Mouse (Mus musculus): ENCODE results near the gene Napsa. TPM values are rescaled to one million over a fixed set of nuclear protein-coding genes. Genes with fewer than 3 reads are reported as not detected.

Napsa gene
- polyA plus RNA-seq, 1 experiment from 2014 or later: 832 TPM

GRCm38 (mm10) chr7:44537009-44537408 is 35.2 kb upstream of the Napsa start:
- ATAC-seq: no peak
- Histone ChIP-seq H3K4me1 (ENCODE audit: insufficient read depth, low read depth, low read length) (no peaks in the 10 kb centered on the region), H3K27me3 (replicated peaks; ENCODE audit: insufficient read depth, low read length) (no peaks in the 10 kb centered on the region), H3K9ac (replicated peaks; ENCODE audit: low read depth) (no peak overlapping the region), H3K9me3 (ENCODE audit: low read length) (no peaks in the 10 kb centered on the region), H3K27ac (ENCODE audit: low read length) (no peak overlapping the region), H3K4me2 (replicated peaks; ENCODE audit: low read depth, low read length) (no peak overlapping the region), H3K36me3 (ENCODE audit: insufficient read depth, low read length) (0 out of 2 replicates have a peak, but pooled peaks cover 7% of the 10 kb centered on the region), H3K4me3 (ENCODE audit: low read depth, low read length) (no peak overlapping the region)
- 63% methylated on average over 7 of the region's 7 CpGs for WGBS
- TF ChIP-seq CTCF (IDR thresholded peaks at IDR 0.05) (no peak), EP300 (IDR thresholded peaks at IDR 0.05) (no peak)
- DNase-seq (ENCODE audit: low spot score): no peak

DNA sequence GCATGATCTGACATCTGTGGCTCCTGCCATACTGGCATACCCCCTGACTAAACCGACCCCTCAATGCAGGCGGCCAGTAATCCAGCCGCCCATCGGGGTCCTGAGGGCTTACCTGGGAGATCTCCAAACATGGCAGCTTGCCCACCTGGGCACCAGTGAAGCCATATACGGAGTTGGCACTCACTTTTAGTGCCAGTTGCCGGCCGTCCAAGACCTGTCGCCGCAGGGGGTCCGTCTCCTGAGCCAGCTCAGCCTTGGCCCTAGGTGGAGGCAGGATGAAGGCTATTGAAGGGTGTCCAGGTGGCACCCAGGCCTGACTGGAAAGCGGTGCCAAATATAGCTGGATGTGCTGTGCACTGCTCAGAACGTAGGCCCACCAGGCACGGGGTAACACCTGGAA is 34.7 kb upstream of the Napsa start:
- Histone ChIP-seq H3K4me1 (ENCODE audit: insufficient read depth, low read depth, low read length) (no peaks in the 10 kb centered on the region), H3K36me3 (ENCODE audit: insufficient read depth, low read length) (0 out of 2 replicates have a peak, but pooled peaks cover 7% of the 10 kb centered on the region), H3K27ac (ENCODE audit: low read length) (no peak overlapping the region), H3K4me2 (replicated peaks; ENCODE audit: low read depth, low read length) (no peak overlapping the region), H3K27me3 (replicated peaks; ENCODE audit: insufficient read depth, low read length) (no peaks in the 10 kb centered on the region), H3K9ac (replicated peaks; ENCODE audit: low read depth) (no peak overlapping the region), H3K4me3 (ENCODE audit: low read depth, low read length) (no peak overlapping the region), H3K9me3 (ENCODE audit: low read length) (no peaks in the 10 kb centered on the region)
- TF ChIP-seq EP300 (IDR thresholded peaks at IDR 0.05): no peak
- no peak for TF ChIP-seq CTCF (IDR thresholded peaks at IDR 0.05)
- DNase-seq (ENCODE audit: low spot score): no peak
- WGBS: 93% methylated on average over 13 of the region's 13 CpGs
- no peak for ATAC-seq

GRCm38 (mm10) chr7:44538756-44539624 is 33.2 kb upstream of the Napsa start:
- no peak overlapping the region for H3K4me3 ChIP-seq (ENCODE audit: low read depth, low read length)
- H3K27ac ChIP-seq (ENCODE audit: low read length): no peak overlapping the region
- 0 out of 2 replicates have a peak, but pooled peaks cover 7% of the 10 kb centered on the region for H3K36me3 ChIP-seq (ENCODE audit: insufficient read depth, low read length)
- H3K9ac ChIP-seq (replicated peaks; ENCODE audit: low read depth): no peak overlapping the region
- no peaks in the 10 kb centered on the region for H3K27me3 ChIP-seq (replicated peaks; ENCODE audit: insufficient read depth, low read length)
- H3K4me1 ChIP-seq (ENCODE audit: insufficient read depth, low read depth, low read length): no peaks in the 10 kb centered on the region
- DNase-seq (ENCODE audit: low spot score): no peak
- WGBS: 88% methylated on average over 41 of the region's 41 CpGs
- no peaks in the 10 kb centered on the region for H3K9me3 ChIP-seq (ENCODE audit: low read length)
- TF ChIP-seq CTCF (IDR thresholded peaks at IDR 0.05): no peak
- no peak for TF ChIP-seq EP300 (IDR thresholded peaks at IDR 0.05)
- H3K4me2 ChIP-seq (replicated peaks; ENCODE audit: low read depth, low read length): no peak overlapping the region
- ATAC-seq: no peak

- no peaks in the 10 kb centered on the region for H3K9me3 ChIP-seq (ENCODE audit: low read length)
- H3K27ac ChIP-seq (ENCODE audit: low read length): no peak overlapping the region
- no peak for TF ChIP-seq CTCF (IDR thresholded peaks at IDR 0.05)
- TF ChIP-seq EP300 (IDR thresholded peaks at IDR 0.05): no peak
- 0 out of 2 replicates have a peak, but pooled peaks cover 7% of the 10 kb centered on the region for H3K36me3 ChIP-seq (ENCODE audit: insufficient read depth, low read length)
- H3K9ac ChIP-seq (replicated peaks; ENCODE audit: low read depth): no peak overlapping the region
- no peaks in the 10 kb centered on the region for H3K4me1 ChIP-seq (ENCODE audit: insufficient read depth, low read depth, low read length)
- DNase-seq (ENCODE audit: low spot score): no peak
- no peak for ATAC-seq
- no peak overlapping the region for H3K4me3 ChIP-seq (ENCODE audit: low read depth, low read length)
- H3K27me3 ChIP-seq (replicated peaks; ENCODE audit: insufficient read depth, low read length): no peaks in the 10 kb centered on the region
- whole genome bisulfite sequencing: 92% methylated on average over 11 of the region's 11 CpGs
- H3K4me2 ChIP-seq (replicated peaks; ENCODE audit: low read depth, low read length): no peak overlapping the region
Observed at GRCm38 (mm10) chr7:44542555-44542954, 29.6 kb upstream of the Napsa start.

GRCm38 (mm10) chr7:44543071-44543470 is 29.1 kb upstream of the Napsa start:
- H3K4me3 ChIP-seq (ENCODE audit: low read depth, low read length): no peak overlapping the region
- DNase-seq (ENCODE audit: low spot score) (no peak), ATAC-seq (no peak)
- no peaks in the 10 kb centered on the region; the same call in 1 of the 2 replicates for H3K4me1 ChIP-seq (ENCODE audit: insufficient read depth, low read depth, low read length)
- H3K36me3 ChIP-seq (ENCODE audit: insufficient read depth, low read length): 0 out of 2 replicates have a peak, but pooled peaks cover 7% of the 10 kb centered on the region
- no peaks in the 10 kb centered on the region for H3K27me3 ChIP-seq (replicated peaks; ENCODE audit: insufficient read depth, low read length)
- H3K9ac ChIP-seq (replicated peaks; ENCODE audit: low read depth): no peak overlapping the region
- H3K27ac ChIP-seq (ENCODE audit: low read length): no peak overlapping the region
- WGBS: 81% methylated on average over 12 of the region's 12 CpGs
- H3K4me2 ChIP-seq (replicated peaks; ENCODE audit: low read depth, low read length): no peak overlapping the region
- no peak for TF ChIP-seq CTCF (IDR thresholded peaks at IDR 0.05)
- TF ChIP-seq EP300 (IDR thresholded peaks at IDR 0.05): no peak
- H3K9me3 ChIP-seq (ENCODE audit: low read length): no peaks in the 10 kb centered on the region

GRCm38 (mm10) chr7:44546274-44546673 is 25.9 kb upstream of the Napsa start:
- TF ChIP-seq CTCF (IDR thresholded peaks at IDR 0.05) (no peak), EP300 (IDR thresholded peaks at IDR 0.05) (no peak)
- no peaks in the 10 kb centered on the region; the same call in 1 of the 2 replicates for H3K4me1 ChIP-seq (ENCODE audit: insufficient read depth, low read depth, low read length)
- ATAC-seq (no peak), DNase-seq (ENCODE audit: low spot score) (no peak)
- no peak overlapping the region for H3K27ac ChIP-seq (ENCODE audit: low read length)
- peaks cover 7% of the 10 kb centered on the region; the same call in 1 of the 2 replicates for H3K36me3 ChIP-seq (ENCODE audit: insufficient read depth, low read length)
- H3K4me3 ChIP-seq (ENCODE audit: low read depth, low read length): no peak overlapping the region
- over 99% methylated on average over 3 of the region's 3 CpGs for WGBS
- H3K4me2 ChIP-seq (replicated peaks; ENCODE audit: low read depth, low read length): no peak overlapping the region
- H3K9ac ChIP-seq (replicated peaks; ENCODE audit: low read depth): no peak overlapping the region
- H3K27me3 ChIP-seq (replicated peaks; ENCODE audit: insufficient read depth, low read length): no peaks in the 10 kb centered on the region
- H3K9me3 ChIP-seq (ENCODE audit: low read length): no peaks in the 10 kb centered on the region

Measured in lung, postnatal 0 days (tissue).